Mouse (Mus musculus): ENCODE measurements around the gene Phospho1.

Phospho1 gene

GRCm38 (mm10) chr11:95814101-95814500 lies 10.2 kb upstream of the Phospho1 start:
- no peak for DNase-seq

- DNase-seq, result no peak
Observed at GRCm38 (mm10) chr11:95814857-95815256, 9.4 kb upstream of the Phospho1 start.

DNA sequence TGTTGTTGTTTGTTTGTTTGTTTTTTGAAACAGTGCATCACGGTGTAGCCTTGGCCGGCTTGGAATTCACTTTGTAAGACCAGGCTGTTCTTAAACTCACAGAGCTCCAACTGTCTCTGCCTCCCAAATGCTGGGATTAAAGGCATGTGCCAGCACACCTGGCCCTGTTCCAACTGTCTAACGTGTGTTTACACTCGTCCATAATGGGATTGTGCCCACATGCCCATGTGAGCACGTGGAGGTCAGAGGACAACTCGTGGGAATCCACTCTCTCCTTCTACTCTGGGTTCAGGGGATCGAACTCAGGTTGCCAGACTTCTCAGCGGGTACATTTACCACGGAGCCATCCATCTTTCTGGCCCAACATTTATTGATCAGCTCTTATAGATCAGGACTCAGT lies 8.9 kb upstream of the Phospho1 start:
- no peak for DNase-seq

GRCm38 (mm10) chr11:95819138-95819537 lies 5.2 kb upstream of the Phospho1 start:
- DNase-seq, result no peak

- no peak for DNase-seq
Observed at GRCm38 (mm10) chr11:95821511-95821910, 2.8 kb upstream of the Phospho1 start.

DNA sequence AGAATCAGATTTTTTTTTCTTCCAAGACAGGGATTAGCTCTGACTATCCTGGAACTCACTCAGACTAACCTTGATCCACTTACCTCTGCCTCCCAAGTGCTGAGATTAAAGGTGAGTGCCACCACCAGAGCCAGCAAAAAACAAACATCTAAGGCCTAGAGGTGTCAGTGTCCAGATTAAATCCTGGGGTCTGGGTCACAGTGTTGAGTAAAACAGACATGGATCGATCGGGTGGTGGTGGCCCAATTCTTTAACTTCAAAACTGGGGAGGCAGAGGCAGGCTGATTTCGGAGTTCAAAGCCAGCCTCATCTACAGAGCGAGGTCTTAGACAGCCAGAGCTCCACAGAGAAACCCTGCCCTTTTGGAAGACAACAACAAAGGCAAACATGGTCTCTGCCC lies 1.9 kb upstream of the Phospho1 start:
- DNase-seq, result no peak

DNA sequence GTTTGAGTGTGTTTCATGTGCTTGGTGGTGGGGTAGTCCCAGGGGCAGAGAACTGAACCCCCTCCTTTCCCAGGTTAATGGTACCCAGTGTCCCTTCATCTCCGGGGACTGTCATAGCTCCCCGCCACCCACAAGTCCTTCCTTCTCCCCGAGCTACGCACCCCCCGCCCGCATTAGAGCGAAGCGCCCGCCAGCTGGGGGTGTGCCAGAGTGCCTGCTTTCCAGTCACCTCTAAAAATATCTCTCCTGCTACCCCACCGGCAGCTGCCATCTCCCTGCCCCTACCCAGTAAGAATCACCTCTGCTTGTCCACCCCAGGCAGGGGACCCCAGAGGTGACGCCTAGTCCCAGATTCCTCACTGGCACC lies 561 bp downstream of the Phospho1 start:
- DNase-seq, result peak in 1 of 2 experiments; percentile 41

DNA sequence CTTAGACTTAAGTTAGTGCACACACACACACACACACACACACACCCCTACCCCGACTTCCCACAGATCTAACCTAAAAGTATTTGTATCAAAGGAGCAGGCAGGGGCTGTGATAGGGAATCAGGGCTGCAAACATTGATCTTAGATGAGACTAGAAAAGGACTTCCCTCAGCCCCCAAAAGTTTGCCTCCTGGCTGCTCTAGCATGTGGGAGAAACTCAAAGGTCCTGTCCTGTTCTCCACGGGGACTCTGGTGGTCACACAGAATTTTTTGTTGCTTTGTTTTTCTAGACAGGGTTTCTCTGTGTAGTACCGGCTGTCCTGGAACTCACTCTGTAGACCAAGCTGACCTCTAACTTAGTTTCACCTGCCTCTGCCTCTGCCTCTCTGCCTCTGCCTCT lies 1.3 kb downstream of the Phospho1 start:
- DNase-seq, result no peak

- DNase-seq, result no peak
Observed at GRCm38 (mm10) chr11:95826317-95827167, 2.2 kb downstream of the Phospho1 start.

DNA sequence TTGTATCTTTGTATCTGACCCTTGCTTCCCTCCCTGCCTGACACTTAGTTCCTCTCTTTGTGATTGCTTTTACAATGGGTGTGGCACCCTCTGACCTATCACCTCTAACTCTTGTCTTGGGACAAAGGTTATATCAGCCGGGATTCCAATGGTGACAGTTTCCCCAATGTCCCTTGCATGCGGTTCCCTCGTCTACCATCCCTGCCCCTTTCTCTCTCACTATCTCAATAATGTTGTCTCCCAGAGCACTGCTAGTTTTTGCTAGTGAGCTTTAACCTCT lies 2.8 kb downstream of the Phospho1 start:
- no peak for DNase-seq

DNA sequence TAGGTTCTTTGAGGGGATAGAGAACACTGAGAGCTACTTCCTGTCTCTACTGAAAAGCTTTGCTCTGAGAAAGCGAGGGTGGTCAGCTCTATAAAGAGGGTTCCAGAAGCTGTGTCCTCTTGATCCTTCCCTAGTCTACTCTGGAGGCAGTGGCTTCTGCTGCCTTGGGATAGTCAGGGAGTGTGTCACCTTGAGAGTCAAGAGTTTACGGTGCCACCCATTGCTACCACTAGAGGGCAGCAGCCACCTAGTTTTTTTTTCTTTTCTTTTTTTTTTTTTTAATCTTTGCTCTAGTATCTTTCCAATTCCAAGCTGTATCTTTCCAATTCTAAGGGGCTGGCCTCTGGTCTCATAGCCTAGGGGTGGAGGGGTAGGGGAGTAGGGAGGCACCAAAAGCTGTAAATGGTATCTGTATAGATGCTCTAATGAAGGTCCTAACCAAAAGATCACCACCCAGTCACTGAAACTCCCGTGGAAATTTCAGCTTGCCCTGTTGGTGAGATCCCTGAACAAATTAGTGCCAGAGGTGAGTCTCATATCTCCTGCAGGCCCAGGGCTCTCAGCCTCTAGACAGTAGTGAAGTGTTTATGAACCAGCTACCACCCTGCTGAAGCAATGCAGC lies 3.3 kb downstream of the Phospho1 start:
- DNase-seq, result peak; percentile 80 to 83

DNA sequence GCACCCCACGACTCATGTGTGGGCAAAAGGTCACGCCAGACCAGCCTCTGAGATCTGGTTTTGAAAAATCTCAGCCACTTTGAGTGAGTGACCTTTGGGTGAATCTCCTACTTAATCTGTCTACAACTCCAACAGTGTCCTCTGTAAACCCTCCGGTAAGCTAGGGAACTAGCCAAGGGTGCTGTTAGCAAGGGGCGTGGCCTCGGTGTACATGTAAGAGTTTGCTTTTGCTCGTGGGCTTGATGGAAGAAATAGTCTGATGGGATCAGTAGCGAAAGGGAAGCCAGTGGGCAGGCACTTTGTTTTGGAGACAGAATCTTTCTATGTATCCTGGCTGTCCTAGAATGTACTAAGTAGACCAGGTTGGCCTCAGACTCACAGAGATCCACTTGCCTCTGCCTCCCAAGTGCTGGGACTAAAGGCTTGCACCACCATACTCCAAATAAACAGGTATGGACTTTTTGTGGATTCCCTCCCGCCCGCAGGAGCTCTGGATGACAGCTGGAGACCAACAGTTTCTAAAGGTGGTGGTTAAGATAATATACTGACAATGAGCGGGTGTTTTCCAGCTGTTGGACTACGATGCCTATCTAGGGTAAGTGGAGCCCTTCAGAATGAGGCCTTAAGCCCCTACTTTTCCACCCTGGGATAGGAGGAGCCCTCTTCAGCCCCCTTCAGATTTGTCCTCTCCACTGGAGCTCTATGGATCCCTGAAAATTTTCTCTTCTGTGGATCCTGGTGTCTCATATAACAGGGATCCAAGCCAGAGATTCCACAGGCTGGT lies 4.1 kb downstream of the Phospho1 start:
- DNase-seq, result no peak

DNA sequence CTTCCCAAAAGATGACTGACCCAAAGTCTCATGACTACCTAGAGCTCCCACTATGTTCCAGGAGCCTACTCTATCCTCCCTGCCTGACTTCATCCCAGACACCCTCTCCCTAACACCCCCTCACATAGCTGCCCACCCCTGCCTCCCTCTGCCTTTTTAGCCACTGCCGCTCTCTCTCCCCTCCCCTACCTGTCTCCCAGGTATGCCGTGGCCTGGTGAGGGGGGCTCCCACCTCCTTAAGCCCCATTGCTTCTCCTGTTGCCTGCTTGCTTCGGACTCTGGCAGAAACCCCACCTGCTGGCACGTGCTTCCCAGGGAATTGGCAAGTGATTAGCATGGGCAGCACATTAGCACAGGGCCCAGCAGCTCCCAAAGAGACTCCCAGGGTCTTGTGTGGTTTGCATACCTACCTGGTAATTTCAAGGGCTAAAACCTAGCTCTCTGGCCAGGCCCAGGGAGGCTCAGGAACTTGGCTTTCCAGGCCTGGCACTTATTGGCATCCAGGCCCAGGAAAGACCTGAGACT lies 5.3 kb downstream of the Phospho1 start:
- no peak for DNase-seq

DNA sequence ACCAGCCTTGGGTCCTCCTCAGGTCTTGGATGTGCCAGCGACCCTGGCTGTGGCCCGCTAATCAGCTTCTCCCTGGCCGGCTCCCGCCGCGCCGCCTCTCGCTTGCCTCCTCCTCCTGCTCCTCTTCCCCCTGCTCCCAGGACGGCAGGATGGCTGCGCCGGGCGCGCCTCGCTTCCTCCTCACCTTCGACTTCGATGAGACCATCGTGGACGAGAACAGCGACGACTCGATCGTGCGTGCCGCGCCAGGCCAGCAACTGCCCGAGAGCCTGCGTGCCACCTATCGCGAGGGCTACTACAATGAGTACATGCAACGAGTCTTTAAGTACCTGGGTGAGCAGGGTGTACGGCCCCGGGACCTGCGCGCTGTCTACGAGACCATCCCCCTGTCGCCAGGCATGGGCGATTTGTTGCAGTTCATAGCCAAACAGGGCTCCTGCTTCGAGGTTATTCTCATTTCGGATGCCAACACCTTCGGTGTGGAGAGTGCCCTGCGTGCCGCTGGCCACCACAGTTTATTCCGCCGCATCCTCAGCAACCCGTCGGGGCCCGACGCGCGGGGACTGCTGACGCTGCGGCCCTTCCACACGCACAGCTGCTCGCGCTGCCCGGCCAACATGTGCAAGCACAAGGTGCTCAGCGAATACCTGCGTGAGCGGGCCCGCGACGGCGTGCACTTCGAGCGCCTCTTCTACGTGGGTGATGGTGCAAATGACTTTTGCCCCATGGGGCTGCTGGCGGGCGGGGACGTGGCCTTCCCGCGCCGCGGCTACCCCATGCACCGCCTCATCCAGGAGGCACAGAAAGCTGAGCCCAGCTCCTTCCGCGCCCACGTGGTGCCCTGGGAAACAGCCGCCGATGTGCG lies 6.3 kb downstream of the Phospho1 start:
- peak; percentile 49 to 55 for DNase-seq

DNA sequence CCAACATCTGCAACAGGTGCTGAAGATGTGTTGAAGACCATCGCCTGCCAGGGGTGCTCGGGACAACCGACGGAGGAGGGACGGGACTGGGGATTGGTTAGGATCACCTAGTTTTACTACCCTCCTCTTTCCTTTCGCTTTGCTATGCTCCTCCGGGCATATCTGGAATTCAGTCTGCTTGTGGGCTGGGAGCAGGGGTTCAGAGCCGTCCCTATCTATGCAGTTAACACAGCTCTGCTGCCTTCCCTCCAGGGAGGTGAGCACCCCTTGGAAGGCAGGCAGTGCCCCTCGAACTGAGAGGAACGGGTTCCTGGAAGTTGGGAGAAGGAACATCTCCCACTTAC lies 6.9 kb downstream of the Phospho1 start:
- no peak for DNase-seq

- DNase-seq, result no peak
Observed at GRCm38 (mm10) chr11:95831641-95832040, 7.3 kb downstream of the Phospho1 start.

DNA sequence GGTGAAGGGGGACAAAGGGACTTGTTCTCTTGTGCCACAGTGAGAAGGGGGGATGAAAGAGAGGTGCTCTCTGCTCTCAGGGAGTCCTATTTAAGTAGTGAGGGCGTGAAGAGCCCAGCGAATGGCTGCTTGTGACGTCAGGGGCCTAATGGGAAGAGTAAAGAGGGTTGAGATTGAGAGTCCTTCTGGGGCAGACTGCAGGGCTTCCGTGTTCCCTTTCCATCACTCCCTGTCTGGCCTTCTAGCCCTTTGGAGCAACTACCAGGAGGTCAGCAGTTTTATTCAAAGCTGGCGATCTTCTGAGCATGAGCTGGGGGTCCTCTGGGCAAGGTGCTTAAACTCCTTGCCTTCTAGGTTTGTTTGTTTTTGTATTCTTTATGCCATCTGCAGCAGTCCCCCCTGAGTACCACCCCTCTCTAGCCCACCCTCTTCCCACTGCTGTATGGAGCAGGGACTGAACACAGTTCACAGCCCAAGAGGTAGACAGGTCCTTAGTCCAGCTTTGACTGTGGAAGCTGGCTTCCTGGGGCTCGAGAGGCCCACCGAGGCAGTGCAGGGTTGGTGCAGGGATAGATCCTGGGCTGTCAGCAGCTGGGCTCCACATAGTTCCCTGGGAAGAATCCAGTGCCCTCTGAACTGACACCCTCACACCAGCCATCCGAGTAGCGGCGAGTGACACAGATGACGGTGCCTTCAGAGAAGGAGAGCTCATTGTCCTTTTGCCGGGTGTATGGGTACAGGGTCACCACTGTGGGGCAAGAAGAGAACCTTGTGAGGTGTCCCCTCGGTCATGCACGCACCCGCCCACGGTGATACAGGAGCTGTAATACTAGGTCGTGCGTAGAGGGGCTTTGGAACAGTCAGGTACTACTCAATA lies 8.1 kb downstream of the Phospho1 start:
- no peak for DNase-seq

DNA sequence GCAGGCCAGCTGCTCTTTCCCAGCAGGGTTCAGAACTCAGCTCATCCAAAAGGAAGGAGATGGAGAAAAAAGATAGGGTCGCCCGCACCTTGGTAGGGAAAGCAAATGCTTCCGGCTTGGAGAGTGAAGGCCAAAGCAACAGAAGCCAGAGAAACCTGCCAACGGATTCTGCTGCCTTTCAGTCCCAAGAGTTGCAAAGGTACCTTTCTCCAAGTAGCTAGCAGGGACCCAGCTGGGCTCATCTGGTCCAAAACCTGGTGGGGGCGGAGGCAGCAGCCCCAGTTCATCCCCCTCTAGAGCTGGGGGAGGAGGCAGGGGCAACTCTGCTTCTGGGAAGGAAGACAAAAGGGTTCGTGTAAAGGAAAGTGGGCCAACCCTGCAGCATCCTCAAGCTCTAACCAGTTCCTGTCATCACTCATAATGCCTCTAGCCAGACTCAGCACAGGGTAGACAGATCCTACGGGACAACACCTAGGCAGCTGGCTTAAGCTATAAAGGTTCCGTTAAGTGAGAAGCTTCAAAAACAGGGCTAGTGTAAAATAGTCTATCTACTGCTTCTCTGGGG lies 8.8 kb downstream of the Phospho1 start:
- DNase-seq, result no peak

DNA sequence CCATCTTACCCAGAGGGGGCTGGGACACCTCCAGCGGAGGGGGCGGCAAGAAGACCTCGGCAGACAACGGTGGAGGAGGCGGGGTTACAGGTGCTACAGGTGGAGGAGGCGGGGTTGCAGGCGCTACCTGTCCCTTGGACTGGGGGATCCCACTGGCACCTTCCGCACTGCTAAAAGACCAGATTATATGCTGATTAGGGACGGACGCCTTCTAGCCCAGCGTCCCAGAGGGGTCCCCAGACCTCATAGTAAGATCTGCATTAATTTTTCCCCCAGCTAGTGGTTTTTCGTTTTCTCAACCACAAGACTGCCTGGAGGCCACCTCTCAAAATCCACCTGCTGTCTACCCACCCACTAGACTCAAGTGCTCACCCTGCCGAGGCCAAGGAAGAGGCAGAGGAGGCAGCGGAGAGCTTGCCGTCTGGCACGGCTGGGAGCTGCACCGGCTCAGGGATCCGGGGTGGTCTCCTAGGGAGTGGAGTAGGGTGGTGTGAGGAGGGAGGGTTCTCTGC lies 9.4 kb downstream of the Phospho1 start:
- peak in 1 of 2 experiments; percentile 55 for DNase-seq

DNA sequence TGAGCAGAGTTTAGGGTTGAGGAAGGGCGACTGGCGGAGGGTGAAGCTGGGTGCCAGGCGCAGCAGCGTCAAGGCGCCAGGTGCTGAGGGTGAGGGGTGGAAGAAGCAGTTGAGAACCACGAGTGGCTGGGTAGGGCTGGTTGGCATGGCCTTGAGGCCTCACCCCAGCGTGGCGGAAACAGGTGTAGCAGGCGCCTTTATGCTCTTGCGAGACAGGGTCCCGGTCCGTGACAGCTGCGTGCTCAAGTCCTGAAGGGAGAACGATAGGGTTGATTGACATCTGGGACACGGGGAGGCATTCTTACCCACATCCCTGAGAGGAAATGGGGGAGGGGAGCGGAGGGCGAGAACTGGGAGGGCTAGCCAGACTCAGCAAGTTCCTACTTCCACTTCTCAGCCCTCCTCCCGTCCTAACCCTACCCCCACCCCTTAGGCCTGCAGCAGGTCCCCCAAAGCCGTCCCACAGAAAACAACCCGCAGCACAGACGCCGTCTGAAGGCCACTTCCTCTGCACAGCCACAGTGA lies 9.9 kb downstream of the Phospho1 start:
- peak; percentile 77 to 79 for DNase-seq

Measured in B cell, adult 2 months (primary cell).